Mouse (Mus musculus) large intestine, adult 2 months (tissue): Measurements from ENCODE around the gene 4933406M09Rik. TPM values are rescaled to one million over a fixed set of nuclear protein-coding genes. Genes with fewer than 3 reads are reported as not detected.

Experiments used
- DNase-seq: peaks from one replicate; pipeline ENCODE4 v3.0.0-alpha.2; 2012; ENCODE audit warnings: low read depth, low spot score
- WGBS: fragments of 180-500 bp; shearing (Covaris S2); methylation state at CpG from one replicate; pipeline ENCODE4 v1.1.7; 2018; 5-methylcytosine and 5-hydroxymethylcytosine counted together
- polyA plus RNA-seq: library from polyadenylated mRNA; depleted of rRNA; stranded (reverse); fragments of >200 nt; gene quantifications from 2 replicates; pipeline ENCODE4 v1.2.3, GENCODE M21; 2012; rRNA removed

The 4933406M09Rik gene
- not detected in 2 replicates for polyA plus RNA-seq

DNA sequence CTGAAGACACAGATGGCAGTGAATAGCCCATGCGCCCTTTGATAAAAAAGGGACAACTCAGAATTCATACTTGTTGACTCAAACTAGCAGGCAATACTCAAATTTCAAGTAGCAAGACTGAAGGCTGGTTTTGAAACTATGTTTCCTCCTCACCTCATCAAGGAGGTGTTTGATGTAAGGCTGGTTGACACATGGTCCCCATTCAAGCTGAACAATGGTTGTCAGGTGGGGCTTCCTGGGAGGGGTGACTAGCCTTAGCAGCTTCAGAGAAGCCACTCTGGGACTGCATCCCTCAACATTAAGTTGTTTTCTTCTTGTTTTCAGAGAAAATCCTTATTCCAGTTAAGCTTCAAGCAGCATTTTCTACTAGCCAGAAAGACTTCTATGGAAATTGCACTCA lies at the start of gene 4933406M09Rik:
TSS of gene 4933406M09Rik (plus strand) at position 275 of the 400 bp plus-strand sequence.
- 95% methylated on average over 1 of the region's 1 CpGs for WGBS
- DNase-seq = no peak

DNA sequence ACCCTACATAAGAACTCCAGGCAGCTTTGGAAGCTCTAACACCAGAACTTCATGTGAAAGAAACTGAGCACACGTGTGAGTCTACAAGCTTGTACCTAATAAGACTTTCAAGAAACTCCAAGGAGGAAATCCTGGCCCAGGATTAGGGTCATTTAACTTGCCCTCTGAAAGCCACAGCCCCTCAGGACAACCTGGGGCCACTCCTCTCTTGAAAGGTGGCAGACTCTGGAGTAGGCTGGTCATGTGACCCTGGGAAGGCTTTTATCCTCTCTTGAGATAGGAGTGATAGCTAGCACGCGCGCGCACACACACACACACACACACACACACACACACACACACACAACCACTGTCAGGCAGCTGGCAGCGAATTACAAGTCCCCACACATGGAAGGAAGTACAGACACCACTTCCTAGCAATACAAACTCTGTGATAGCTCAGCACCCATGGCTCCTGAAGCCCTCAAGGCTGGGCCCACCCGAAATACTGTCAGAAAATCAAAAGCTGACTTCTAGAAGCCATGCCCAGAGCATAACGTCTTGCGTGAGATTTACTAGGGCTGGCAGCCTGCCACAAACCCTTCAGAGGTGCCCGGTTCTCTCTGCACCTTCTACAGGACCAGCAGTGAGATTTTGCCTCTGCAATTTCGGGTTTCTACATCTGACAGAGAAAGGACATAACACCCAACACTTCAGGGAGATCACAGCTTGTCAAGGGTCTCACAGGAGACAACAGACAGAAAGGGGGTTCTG lies 48.6 kb upstream of the 4933406M09Rik start:
- no peak for DNase-seq
- 38% methylated on average over 11 of the region's 11 CpGs for WGBS

DNA sequence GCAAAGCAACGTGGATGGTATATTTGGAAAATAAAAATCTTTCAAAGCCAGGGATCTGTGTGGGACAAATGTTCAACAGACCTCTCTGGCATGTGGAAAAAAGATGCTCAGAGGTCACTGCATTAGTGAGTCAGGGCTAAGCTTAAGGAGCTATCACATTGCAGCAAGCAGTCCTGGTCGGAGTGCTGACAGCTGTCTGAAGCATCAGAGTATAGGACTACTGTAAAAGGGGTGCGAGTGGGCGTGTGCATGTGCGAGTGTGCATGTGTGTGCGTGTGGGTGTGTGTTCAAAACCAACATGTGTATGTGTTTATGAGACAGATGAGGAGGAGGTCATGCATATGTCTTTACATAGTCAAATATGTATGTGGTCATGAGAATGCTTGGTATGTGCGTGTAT lies 46.6 kb upstream of the 4933406M09Rik start:
- DNase-seq = no peak
- WGBS = 90% methylated on average over 7 of the region's 7 CpGs

DNA sequence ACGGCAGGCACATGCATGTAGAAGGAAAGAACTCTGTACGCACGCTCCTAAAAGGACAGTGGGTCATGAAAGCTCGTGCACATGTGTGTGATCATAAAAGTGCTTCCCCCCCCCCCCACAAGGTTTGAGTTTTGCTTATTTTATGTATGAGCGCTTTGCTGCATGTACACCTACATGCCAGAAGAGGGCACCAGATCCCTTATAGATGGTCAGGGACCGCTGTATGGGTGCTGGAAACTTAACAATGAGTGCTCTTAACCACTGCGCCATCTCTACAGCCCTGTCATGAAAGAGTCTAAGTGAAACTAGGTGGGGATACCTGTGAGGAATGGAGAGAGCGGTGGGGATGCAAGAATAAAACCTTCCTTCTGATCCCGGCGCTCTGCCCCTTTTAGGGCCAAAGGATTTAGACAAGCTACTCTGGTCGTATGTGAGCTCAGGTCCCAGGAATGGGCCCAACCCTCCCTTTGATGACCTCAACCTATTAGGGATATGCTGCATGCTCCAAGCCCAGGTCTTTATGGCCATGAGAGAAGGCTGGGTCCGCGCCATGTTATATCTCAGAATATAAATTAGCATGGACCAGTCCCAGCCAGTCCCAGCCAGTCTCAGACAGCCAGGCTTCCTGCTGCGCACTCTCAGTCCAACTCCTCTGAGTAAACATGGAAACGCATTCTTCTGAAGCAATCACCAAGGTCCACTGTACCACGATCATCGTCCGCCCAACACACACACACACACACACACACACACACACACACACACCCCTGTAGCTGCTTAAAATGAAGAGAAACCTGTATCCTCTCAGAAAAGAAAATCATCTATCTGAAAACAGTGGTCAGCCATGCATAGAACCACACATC lies 45.8 kb upstream of the 4933406M09Rik start:
- DNase-seq = no peak
- 88% methylated on average over 18 of the region's 18 CpGs for WGBS

GRCm38 (mm10) chr1:134341641-134342277 lies 44.0 kb upstream of the 4933406M09Rik start:
- DNase-seq = no peak
- 80% methylated on average over 5 of the region's 5 CpGs for WGBS

- 60% methylated on average over 2 of the region's 2 CpGs for WGBS
- no peak for DNase-seq
These were observed 43.5 kb upstream of the 4933406M09Rik start for GRCm38 (mm10) chr1:134342278-134342664.

- DNase-seq = no peak
- WGBS = 80% methylated on average over 8 of the region's 8 CpGs
These were observed 42.9 kb upstream of the 4933406M09Rik start for GRCm38 (mm10) chr1:134342781-134343310.

DNA sequence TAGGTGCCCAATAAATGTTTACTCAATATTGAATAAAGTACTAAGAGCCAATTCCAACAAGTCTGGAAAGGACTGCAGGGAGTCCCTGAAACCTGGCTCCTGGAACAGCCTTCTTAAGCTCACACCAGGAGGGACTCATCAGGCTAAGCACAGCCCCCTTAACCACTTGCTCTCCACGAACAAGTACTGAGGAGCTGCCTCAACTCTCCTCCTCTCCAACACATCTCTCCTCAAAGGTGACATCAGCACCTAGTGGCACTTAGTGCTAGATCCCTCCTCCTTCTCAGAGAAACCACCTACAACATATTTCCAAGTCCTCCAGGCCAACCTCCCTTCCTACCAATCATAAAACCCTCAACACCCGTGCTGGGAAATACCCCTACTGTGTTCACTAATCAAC lies 42.2 kb upstream of the 4933406M09Rik start:
- 36% methylated on average over 2 of the region's 2 CpGs for WGBS
- DNase-seq = no peak

DNA sequence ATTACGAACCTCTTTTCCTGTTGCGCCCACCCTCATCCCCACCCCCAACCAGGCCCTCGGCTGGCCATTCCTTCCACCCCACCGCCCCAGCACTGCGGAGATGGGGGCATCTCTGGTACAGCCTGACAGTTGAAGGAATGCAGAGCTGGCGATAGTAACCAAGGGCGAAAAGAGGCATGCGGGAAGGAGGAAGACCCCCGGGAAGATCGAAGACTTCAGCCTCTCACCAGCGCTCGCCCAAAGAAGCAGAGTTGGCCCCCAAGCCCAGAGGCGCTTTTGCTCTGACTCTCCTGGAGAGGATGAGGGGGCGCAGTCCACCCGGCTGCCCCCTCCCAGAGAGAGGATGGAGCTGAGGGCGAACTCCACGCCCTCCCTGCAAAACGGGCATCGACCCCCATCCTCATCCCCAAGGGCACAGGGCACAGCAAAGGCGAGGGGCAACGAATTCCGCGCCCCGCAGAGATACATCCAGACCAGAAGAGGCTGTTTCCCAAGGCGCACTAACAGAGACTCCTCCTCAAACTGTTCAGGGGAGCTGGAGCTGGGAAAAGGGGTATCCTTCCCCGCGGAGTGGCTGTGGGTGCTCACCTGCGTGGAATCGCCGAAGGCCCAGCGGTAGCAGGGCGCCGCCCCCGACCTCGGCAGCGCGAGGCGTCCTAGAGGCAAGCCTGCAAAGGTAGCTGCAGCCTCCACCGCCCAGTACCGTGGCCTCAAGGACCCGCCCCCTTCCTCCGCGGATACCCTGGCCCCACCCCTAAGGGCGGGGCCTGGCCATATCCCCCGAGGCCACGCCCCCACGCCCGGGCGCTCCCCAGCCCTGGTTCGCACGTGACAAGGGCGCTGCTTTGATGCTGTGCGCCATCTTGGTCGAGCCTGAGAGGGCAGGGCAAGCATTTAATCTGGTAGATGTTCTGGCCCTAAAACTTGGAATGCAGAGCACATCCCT lies 41.5 kb upstream of the 4933406M09Rik start:
- 6% methylated on average over 54 of the region's 54 CpGs for WGBS
- peak; percentile 60 for DNase-seq

GRCm38 (mm10) chr1:134345075-134345474 lies 40.7 kb upstream of the 4933406M09Rik start:
- no peak for DNase-seq
- 81% methylated on average over 4 of the region's 4 CpGs for WGBS

GRCm38 (mm10) chr1:134347791-134348190 lies 37.9 kb upstream of the 4933406M09Rik start:
- DNase-seq = no peak
- WGBS = 89% methylated on average over 9 of the region's 9 CpGs

DNA sequence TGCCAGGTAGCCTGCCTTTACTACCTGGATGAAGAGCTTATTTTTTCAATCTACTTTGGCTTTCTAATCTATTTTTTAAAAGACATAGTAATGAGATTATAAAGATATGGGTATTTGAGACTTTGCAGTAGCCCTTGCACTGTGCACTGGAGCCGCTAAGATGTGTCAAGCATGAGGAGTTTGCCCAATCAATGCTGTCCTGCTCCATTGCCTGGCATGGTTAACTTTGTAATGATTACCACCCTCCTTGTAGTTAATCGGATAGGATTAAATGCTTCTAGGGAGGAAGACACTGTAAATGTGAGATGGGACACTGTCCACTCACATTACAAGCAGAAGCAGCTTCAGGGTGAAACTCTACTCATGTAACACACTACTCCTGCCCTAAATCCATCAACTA lies 32.4 kb upstream of the 4933406M09Rik start:
- WGBS = 87% methylated on average over 2 of the region's 2 CpGs
- DNase-seq = no peak

DNA sequence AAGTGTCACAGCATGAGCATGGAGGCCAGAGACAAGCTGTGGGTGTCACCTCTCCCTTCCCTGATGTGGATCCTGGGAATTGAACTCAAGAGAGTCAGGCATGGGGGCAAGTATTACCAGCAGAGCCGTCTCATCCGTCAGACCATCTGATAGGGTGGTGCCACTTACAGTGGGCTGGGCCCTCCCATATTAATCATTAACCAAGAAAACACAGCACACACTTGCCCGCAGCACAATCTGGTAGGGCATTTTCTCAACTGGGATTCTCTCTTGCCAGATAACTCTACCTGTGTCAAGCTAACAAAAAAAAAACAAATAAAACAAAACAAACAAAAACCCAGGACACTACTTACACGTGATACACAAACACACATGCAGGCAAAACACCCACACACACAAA lies 28.3 kb upstream of the 4933406M09Rik start:
- no peak for DNase-seq
- 34% methylated on average over 4 of the region's 4 CpGs for WGBS

- no peak for DNase-seq
- 37% methylated on average over 7 of the region's 7 CpGs for WGBS
These were observed 25.1 kb upstream of the 4933406M09Rik start for GRCm38 (mm10) chr1:134360656-134361055.

GRCm38 (mm10) chr1:134361195-134361856 lies 24.4 kb upstream of the 4933406M09Rik start:
- peak; percentile 48 for DNase-seq
- WGBS = under 1% methylated on average over 44 of the region's 44 CpGs

GRCm38 (mm10) chr1:134361857-134362212 lies 23.9 kb upstream of the 4933406M09Rik start, which contains the start of gene Tmem183a:
Gene Tmem183a (minus strand): TSS chr1:134361979.
- under 1% methylated on average over 38 of the region's 38 CpGs for WGBS
- peak; percentile 67 for DNase-seq

- WGBS = 78% methylated on average over 4 of the region's 4 CpGs
These were observed 22.5 kb upstream of the 4933406M09Rik start for GRCm38 (mm10) chr1:134363194-134363593.

GRCm38 (mm10) chr1:134365491-134365890 lies 20.2 kb upstream of the 4933406M09Rik start:
- DNase-seq = no peak
- 45% methylated on average over 5 of the region's 5 CpGs for WGBS

More at GRCm38 (mm10) chr1:134363194-134363593, 22.5 kb upstream of the 4933406M09Rik start:
- no peak for DNase-seq
